Mouse (Mus musculus): ENCODE results near the gene Rgs2.

Gene Rgs2

GRCm38 (mm10) chr1:144003904-144004740 lies at the start of gene Rgs2:
Rgs2 (minus strand) TSS chr1:144004161.
- DNase-seq (ENCODE audit: low read depth in 2 of 2, low spot score in 2 of 2), result peak; percentile 96 to 98

DNA sequence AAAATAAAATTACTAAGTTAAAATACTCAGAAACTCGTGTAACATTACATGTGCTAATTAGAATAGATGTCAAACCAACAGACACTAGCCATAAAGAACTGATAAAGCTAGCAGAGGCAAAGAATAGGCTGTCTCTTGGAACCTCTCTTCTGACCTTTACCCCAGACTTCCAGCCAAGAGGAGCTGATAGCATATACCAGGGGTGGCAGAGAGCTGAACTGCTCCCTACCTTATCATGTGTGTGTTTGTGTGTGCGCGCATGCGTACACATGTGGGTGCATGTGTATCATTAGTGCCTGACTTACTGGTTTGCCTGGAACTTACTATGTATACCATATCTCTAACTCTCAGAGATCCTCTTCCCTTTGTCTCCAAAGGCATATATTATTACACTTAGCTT lies 49.4 kb upstream of the Rgs2 start:
- DNase-seq (ENCODE audit: low read depth in 2 of 2, low spot score in 2 of 2), result no peak

GRCm38 (mm10) chr1:144041826-144042225 lies 37.9 kb upstream of the Rgs2 start:
- DNase-seq (ENCODE audit: low read depth in 2 of 2, low spot score in 2 of 2), result no peak

- no peak for DNase-seq (ENCODE audit: low read depth in 2 of 2, low spot score in 2 of 2)
Observed at GRCm38 (mm10) chr1:144033498-144033897, 29.5 kb upstream of the Rgs2 start.

DNA sequence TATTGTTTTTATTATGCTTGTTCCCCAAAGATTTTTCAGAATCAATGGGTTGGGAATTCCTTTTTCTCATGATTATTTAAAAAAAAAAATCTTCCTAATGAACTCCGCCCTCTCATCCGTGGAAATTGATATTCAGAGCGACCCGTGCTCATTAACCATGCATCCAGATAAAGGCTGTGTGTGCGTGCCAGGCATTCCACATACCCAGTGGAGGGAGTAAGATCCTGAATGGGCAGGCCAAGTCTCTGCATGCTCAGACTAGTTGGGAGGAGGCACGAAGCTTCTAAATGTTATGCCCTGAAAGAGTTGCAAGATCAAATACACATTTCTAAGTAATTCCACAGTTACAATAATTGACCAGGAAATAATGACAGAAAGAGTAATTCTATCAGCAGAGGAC lies 26.5 kb upstream of the Rgs2 start:
- no peak for DNase-seq (ENCODE audit: low read depth in 2 of 2, low spot score in 2 of 2)

GRCm38 (mm10) chr1:144029679-144030078 lies 25.7 kb upstream of the Rgs2 start:
- DNase-seq (ENCODE audit: low read depth in 2 of 2, low spot score in 2 of 2), result no peak

- no peak for DNase-seq (ENCODE audit: low read depth in 2 of 2, low spot score in 2 of 2)
Observed at GRCm38 (mm10) chr1:144018417-144018958, 14.5 kb upstream of the Rgs2 start.

GRCm38 (mm10) chr1:144013913-144014312 lies 10.0 kb upstream of the Rgs2 start:
- no peak for DNase-seq (ENCODE audit: low read depth in 2 of 2, low spot score in 2 of 2)

DNA sequence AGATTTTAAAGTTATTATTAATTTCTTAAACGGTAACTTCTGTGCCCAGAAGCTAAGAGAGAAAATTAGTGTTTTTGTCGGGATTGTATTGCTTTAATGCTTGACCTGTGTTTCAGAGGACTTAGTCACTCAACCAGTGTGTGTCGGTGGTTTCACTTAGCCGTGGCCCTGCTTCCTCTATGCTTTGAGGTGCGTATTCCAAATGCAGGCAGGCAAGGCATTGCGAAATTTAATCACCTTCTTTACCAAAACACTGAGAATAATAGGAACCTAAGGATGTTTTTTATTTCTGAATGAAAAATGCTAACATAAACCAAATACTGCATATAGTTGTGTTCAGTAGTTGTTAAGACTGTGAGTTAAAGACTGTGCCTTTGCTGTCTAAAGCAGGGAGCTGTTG lies 3.4 kb upstream of the Rgs2 start:
- DNase-seq (ENCODE audit: low read depth in 2 of 2, low spot score in 2 of 2), result no peak

GRCm38 (mm10) chr1:144006542-144006941 lies 2.6 kb upstream of the Rgs2 start:
- DNase-seq (ENCODE audit: low read depth in 2 of 2, low spot score in 2 of 2), result peak; percentile 59 to 68

DNA sequence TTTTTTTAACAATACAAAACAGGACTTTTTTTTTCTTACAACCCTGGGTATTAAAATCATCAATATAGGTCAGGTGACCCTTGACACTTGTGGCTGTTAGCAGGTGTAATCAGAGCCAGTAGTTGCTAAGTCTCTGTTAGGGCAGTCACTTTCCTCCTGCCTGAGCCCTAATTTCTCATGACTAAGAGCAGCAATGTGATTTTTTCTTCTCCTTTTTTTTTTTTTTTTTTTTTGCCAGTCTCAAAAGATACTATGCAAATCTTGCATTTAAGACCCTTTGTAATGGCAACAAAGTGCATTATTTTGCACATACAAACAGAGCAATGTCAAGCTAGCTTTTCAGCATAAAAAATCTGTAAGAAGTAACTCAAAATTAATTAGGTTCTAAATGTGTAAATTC lies 1.7 kb upstream of the Rgs2 start:
- DNase-seq (ENCODE audit: low read depth in 2 of 2, low spot score in 2 of 2), result no peak

GRCm38 (mm10) chr1:144004741-144005140 lies 780 bp upstream of the Rgs2 start:
- DNase-seq (ENCODE audit: low read depth in 2 of 2, low spot score in 2 of 2), result peak in 1 of 2 experiments; percentile 11

DNA sequence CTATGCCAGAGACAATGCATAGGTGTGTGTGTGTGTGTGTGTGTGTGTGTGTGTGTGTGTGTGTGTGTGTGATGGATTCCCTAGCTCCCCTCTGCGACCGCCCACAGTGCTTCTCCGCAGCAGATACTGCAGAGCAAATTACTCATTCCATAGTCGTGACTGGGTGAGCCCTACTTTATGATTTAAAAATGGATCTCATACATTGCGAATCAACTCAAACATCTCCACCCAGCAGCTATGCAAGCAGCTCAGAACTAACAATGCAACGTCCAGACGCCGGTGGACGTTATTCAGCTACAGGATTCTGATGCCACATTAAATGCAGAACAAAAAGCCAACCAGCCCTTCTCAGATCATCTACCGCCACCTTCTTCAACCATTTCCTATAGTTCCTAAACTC lies 545 bp downstream of the Rgs2 start:
- DNase-seq (ENCODE audit: low read depth in 2 of 2, low spot score in 2 of 2), result peak; percentile 8 to 20

DNA sequence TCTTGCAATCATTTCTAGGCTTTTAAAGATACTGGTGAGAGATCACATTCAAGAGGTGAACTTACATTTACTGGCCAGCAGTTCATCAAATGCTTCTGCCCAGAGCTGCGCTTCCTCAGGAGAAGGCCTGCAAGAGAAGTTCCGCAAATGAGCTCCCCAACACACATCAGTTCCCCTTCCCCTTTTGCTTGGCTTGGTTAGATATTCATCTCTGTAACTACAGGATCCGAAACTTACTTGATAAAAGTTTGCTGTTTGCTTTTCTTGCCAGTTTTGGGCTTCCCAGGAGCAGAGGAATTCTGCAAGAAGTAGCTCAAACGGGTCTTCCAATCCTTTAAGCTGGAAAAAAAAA lies 1.3 kb downstream of the Rgs2 start:
- no peak for DNase-seq (ENCODE audit: low read depth in 2 of 2, low spot score in 2 of 2)

- no peak for DNase-seq (ENCODE audit: low read depth in 2 of 2, low spot score in 2 of 2)
Observed at GRCm38 (mm10) chr1:144002036-144002714, 1.8 kb downstream of the Rgs2 start.

- no peak for DNase-seq (ENCODE audit: low read depth in 2 of 2, low spot score in 2 of 2)
Observed at GRCm38 (mm10) chr1:144000246-144000645, 3.7 kb downstream of the Rgs2 start.

DNA sequence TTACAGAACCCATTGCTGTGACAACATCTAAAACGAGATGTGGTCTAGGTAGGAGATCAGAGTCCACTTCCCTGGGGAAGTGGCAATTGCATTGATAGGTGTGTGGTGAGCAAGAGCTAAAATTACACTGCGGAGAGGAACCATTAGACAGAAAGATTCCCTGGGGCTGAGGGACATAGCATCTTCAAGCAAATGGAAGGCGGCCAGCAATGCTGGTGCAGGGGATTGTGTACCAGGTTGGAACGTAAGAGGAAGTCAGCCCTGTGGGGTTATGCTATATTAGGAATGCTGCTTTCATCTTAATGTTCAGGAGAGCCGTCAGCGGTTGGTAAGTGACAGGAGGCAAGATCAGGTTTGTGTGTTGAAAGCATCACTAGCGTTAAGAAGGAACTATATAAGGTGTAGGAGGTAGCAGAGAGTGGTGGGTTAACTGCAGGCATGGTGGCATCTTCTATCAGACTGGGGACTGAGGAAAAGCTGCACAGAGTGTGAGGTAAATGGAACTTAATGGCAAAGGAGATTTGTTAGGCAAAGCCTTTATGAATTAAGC lies 4.5 kb downstream of the Rgs2 start:
- DNase-seq (ENCODE audit: low read depth in 2 of 2, low spot score in 2 of 2), result no peak

DNA sequence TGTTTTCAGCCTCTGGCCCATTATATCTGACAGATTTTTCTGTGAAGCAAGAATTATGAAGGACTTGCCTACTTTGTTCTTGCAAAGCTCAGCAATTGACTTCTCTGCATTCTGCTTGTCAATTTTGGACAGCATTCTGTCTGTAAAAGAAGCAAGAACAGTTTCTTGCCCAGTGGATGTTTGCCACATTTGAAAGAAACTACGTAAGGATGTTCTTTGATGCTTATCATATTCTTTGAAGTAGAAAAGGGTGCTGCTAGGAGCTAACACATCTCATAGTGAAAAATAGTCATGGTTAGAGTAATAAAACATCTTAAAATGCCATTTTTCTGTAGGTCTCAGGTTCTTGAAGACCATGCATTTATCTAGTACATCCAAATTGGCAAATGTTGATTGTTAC lies 10.9 kb downstream of the Rgs2 start:
- no peak for DNase-seq (ENCODE audit: low read depth in 2 of 2, low spot score in 2 of 2)

GRCm38 (mm10) chr1:143992528-143992927 lies 11.4 kb downstream of the Rgs2 start:
- DNase-seq (ENCODE audit: low read depth in 2 of 2, low spot score in 2 of 2), result no peak

DNA sequence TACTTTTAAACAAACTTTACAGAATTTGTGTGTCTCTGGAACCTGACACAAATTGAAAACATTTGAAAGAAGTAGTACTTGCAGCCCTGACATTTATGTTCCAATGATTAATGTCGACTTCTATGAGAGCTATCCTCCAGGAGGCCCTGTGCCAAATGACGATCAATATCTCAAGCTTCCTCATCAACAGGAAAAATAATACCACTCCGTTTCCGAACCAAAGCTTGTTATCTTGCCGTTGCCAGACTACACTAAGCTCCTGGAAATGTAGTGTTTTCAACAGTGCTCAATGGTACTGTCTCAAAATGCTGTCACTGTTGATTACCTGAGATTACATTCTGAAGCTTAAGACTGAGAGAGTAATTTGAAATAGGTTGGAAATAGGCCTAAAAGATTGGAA lies 13.7 kb downstream of the Rgs2 start:
- DNase-seq (ENCODE audit: low read depth in 2 of 2, low spot score in 2 of 2), result no peak

DNA sequence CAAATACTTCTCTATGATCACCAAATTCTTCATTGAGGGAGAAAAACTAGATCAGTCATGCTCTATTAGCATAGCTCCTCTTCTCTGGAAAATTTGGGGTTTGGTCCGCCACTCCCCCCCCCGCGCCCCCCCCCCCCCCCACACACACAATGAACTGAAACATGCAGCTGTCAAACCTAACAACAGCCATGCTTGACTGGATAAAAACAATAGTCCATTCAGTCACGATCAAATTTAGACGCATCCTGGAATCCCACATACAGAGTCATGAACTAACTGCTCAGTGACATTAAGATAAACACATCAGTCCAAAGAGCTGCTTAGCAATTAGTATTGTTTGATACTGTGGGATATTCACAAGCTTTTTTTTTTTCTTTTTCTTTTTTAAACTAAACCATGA lies 14.2 kb downstream of the Rgs2 start:
- DNase-seq (ENCODE audit: low read depth in 2 of 2, low spot score in 2 of 2), result no peak

DNA sequence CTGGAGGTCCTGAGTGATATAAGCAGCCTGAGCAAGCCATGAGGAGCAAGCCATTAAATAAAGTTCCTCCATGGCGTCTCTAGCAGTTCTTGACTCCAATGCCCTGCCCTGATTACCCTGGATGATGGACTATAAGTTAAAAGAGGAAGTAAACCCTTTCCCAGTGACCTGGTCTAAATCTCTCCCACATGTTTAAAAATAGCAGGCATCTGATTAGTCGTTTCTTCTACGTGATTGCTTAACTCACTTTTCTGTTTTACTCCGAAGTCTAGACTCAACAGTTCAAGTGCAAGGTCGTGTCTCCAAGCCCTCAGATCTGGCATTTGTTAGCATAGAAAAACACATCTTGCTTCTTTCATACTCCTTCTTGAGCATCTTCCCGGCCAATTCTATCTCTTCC lies 15.2 kb downstream of the Rgs2 start:
- DNase-seq (ENCODE audit: low read depth in 2 of 2, low spot score in 2 of 2), result no peak
